Mouse (Mus musculus) bone marrow, adult 2 months (tissue): ENCODE data around the gene Ifnb1.

Source experiments
- CTCF ChIP-seq: fragments of 200-500 bp; IDR thresholded peaks from 2 replicates; pipeline ENCODE4 v1.5.1; 2011; ENCODE audit warnings: low read length, control low read depth; ENCODE audit not compliant: control insufficient read depth, insufficient read depth
- POLR2A ChIP-seq: fragments of 200-500 bp; IDR thresholded peaks from 2 replicates; pipeline ENCODE4 v1.6.1; 2011; ENCODE audit warnings: low read depth, mild to moderate bottlenecking, control low read depth, low read length, borderline replicate concordance; ENCODE audit not compliant: control insufficient read depth

- TF ChIP-seq POLR2A = no peak
- no peak for TF ChIP-seq CTCF
These were observed 7.7 kb upstream of the Ifnb1 start for GRCm38 (mm10) chr4:88530271-88530670.
